Mouse (Mus musculus) MEL (cell line): ENCODE measurements around the gene Ndufaf1. TPM values are rescaled to one million over a fixed set of nuclear protein-coding genes. Genes with fewer than 3 reads are reported as not detected.

Experiments used
- DNase-seq: peaks from one replicate; pipeline ENCODE4 v3.0.0; 2011; ENCODE audit warnings: low read depth, low spot score
- H3K27ac ChIP-seq: 2 replicates; pipeline ENCODE4 v1.5.1; 2012; ENCODE audit warnings: low read depth, mild to moderate bottlenecking, control low read depth, low read length, moderate library complexity; ENCODE audit not compliant: control insufficient read depth
- H3K27me3 ChIP-seq, 2 experiments: fragments of 150-350 bp in 1 of 2; sonication (generic) in 1 of 2; 2 replicates each; pipeline ENCODE4 v1.6.1; 2012; ENCODE audit warnings: low read length in 2 of 2, mild to moderate bottlenecking in 2 of 2, improper control_type of control experiment in 1 of 2, moderate library complexity in 1 of 2; ENCODE audit not compliant: insufficient read depth in 2 of 2, control insufficient read depth in 1 of 2
- H3K36me3 ChIP-seq, 2 experiments: 2 replicates each; pipeline ENCODE4 v1.6.1; 2012 to 2014; ENCODE audit warnings: low read length in 2 of 2, improper control_type of control experiment in 1 of 2, inconsistent platforms in 1 of 2, mild to moderate bottlenecking in 1 of 2; ENCODE audit not compliant: insufficient read depth in 2 of 2, control insufficient read depth in 1 of 2
- H3K4me1 ChIP-seq, 2 experiments: fragments of 150-350 bp in 1 of 2; sonication (generic) in 1 of 2; 2 replicates each; pipeline ENCODE4 v1.6.1; 2012; ENCODE audit warnings: low read length in 2 of 2, improper control_type of control experiment in 1 of 2, mild to moderate bottlenecking in 1 of 2; ENCODE audit not compliant: insufficient read depth in 2 of 2, control insufficient read depth in 1 of 2
- H3K4me3 ChIP-seq, 2 experiments: fragments of 150-350 bp in 1 of 2; sonication (generic) in 1 of 2; 2 replicates each; pipeline ENCODE4 v1.5.1; 2012; ENCODE audit warnings: low read depth in 2 of 2, low read length in 2 of 2, mild to moderate bottlenecking in 2 of 2, moderate library complexity in 2 of 2, control low read depth in 1 of 2, improper control_type of control experiment in 1 of 2; ENCODE audit not compliant: control insufficient read depth in 1 of 2, insufficient read depth in 1 of 2
- H3K79me2 ChIP-seq: 2 replicates; pipeline ENCODE4 v1.6.1; 2012; ENCODE audit warnings: mild to moderate bottlenecking, low read length, moderate library complexity; ENCODE audit not compliant: control insufficient read depth, poor library complexity, insufficient read depth
- H3K9ac ChIP-seq: 2 replicates; pipeline ENCODE4 v1.6.1; 2012; ENCODE audit warnings: low read depth, mild to moderate bottlenecking, control low read depth, low read length, moderate library complexity; ENCODE audit not compliant: control insufficient read depth, poor library complexity, severe bottlenecking
- H3K9me3 ChIP-seq: fragments of 150-350 bp; sonication (generic); replicated peaks from 2 replicates; pipeline ENCODE4 v1.6.1; 2012; ENCODE audit warnings: mild to moderate bottlenecking, low read length, improper control_type of control experiment, moderate library complexity; ENCODE audit not compliant: insufficient read depth
- CHD1 ChIP-seq: IDR thresholded peaks from 2 replicates; pipeline ENCODE4 v1.6.1; 2012; ENCODE audit warnings: low read depth, mild to moderate bottlenecking, inconsistent platforms, low read length, improper control_type of control experiment
- CTCF ChIP-seq, 3 experiments: IDR thresholded peaks in 2 of 3; conservative IDR thresholded peaks in 1 of 3; 2 replicates each; pipeline ENCODE4 v1.5.1; 2011 to 2012; ENCODE audit warnings: low read length in 3 of 3, low read depth in 2 of 3, mild to moderate bottlenecking in 2 of 3, improper control_type of control experiment in 1 of 3, inconsistent platforms in 1 of 3, mixed read lengths in 1 of 3, moderate library complexity in 1 of 3; ENCODE audit not compliant: control insufficient read depth in 1 of 3, insufficient read depth in 1 of 3, poor library complexity in 1 of 3, severe bottlenecking in 1 of 3
- E2F4 ChIP-seq: IDR thresholded peaks from 2 replicates; pipeline ENCODE4 v1.6.1; 2011; ENCODE audit warnings: low read depth, low read length, improper control_type of control experiment, borderline replicate concordance
- EP300 ChIP-seq, 2 experiments: IDR thresholded peaks; 2 replicates each; pipeline ENCODE4 v1.6.1; 2011; ENCODE audit warnings: improper control_type of control experiment in 2 of 2, low read length in 2 of 2, low read depth in 1 of 2, mild to moderate bottlenecking in 1 of 2
- ETS1 ChIP-seq: IDR thresholded peaks from 2 replicates; pipeline ENCODE4 v1.6.1; 2012; ENCODE audit warnings: low read depth, mild to moderate bottlenecking, inconsistent platforms, low read length, improper control_type of control experiment, moderate library complexity
- GABPA ChIP-seq: IDR thresholded peaks from 2 replicates; pipeline ENCODE4 v1.6.1; 2012; ENCODE audit warnings: low read depth, mild to moderate bottlenecking, inconsistent platforms, low read length, improper control_type of control experiment, moderate library complexity
- GATA1 ChIP-seq: IDR thresholded peaks from 2 replicates; pipeline ENCODE4 v1.6.1; 2011; ENCODE audit warnings: low read depth, low read length, improper control_type of control experiment
- HCFC1 ChIP-seq: IDR thresholded peaks from 2 replicates; pipeline ENCODE4 v1.6.1; 2012; ENCODE audit warnings: low read depth, mild to moderate bottlenecking, inconsistent platforms, low read length, improper control_type of control experiment, moderate library complexity
- KAT2A ChIP-seq: conservative IDR thresholded peaks from 2 replicates; pipeline ENCODE4 v1.6.1; 2012; ENCODE audit warnings: low read depth, low read length, improper control_type of control experiment, inconsistent platforms
- MAFK ChIP-seq: IDR thresholded peaks from 2 replicates; pipeline ENCODE4 v1.6.1; 2011; ENCODE audit warnings: low read depth, mild to moderate bottlenecking, low read length, improper control_type of control experiment, borderline replicate concordance
- MAX ChIP-seq: IDR thresholded peaks from 2 replicates; pipeline ENCODE4 v1.6.1; 2011; ENCODE audit warnings: low read length, improper control_type of control experiment
- MEF2A ChIP-seq: IDR thresholded peaks from 2 replicates; pipeline ENCODE4 v1.6.1; 2014; ENCODE audit warnings: low read depth, mild to moderate bottlenecking, inconsistent platforms, low read length, improper control_type of control experiment; ENCODE audit not compliant: poor library complexity, insufficient replicate concordance, severe bottlenecking; ENCODE audit errors: extremely low read depth
- MXI1 ChIP-seq: IDR thresholded peaks from 2 replicates; pipeline ENCODE4 v1.6.1; 2011; ENCODE audit warnings: mild to moderate bottlenecking, low read depth, low read length, improper control_type of control experiment
- POLR2A ChIP-seq, 2 experiments: IDR thresholded peaks; 2 replicates each; pipeline ENCODE4 v1.6.1; 2011 to 2012; ENCODE audit warnings: low read length in 2 of 2, mild to moderate bottlenecking in 2 of 2, control low read depth in 1 of 2, improper control_type of control experiment in 1 of 2, low read depth in 1 of 2, moderate library complexity in 1 of 2; ENCODE audit not compliant: control insufficient read depth in 1 of 2, insufficient read depth in 1 of 2, poor library complexity in 1 of 2
- POLR2AphosphoS2 ChIP-seq: IDR thresholded peaks from 2 replicates; pipeline ENCODE4 v1.6.1; 2011; ENCODE audit warnings: low read length, improper control_type of control experiment
- POLR2AphosphoS5 ChIP-seq: IDR thresholded peaks from 2 replicates; pipeline ENCODE4 v1.6.1; 2012; ENCODE audit warnings: low read depth, borderline replicate concordance, mild to moderate bottlenecking, inconsistent platforms, low read length, moderate library complexity, mixed read lengths
- RAD21 ChIP-seq: IDR thresholded peaks from 2 replicates; pipeline ENCODE4 v1.6.1; 2011; ENCODE audit warnings: mild to moderate bottlenecking, low read depth, low read length, improper control_type of control experiment
- RCOR1 ChIP-seq: IDR thresholded peaks from 2 replicates; pipeline ENCODE4 v1.6.1; 2012; ENCODE audit warnings: low read depth, mild to moderate bottlenecking, inconsistent platforms, low read length, improper control_type of control experiment
- SIN3A ChIP-seq: IDR thresholded peaks from 2 replicates; pipeline ENCODE4 v1.6.1; 2012; ENCODE audit warnings: low read length, improper control_type of control experiment, inconsistent platforms
- TBP ChIP-seq: IDR thresholded peaks from 2 replicates; pipeline ENCODE4 v1.8.0; 2011; ENCODE audit warnings: low read depth, low read length, improper control_type of control experiment
- TCF12 ChIP-seq: IDR thresholded peaks from 2 replicates; pipeline ENCODE4 v1.6.1; 2014; ENCODE audit warnings: low read depth, mild to moderate bottlenecking, inconsistent platforms, low read length, improper control_type of control experiment, moderate library complexity
- USF2 ChIP-seq, 2 experiments: IDR thresholded peaks; 2 replicates each; pipeline ENCODE4 v1.6.1; 2011 to 2012; ENCODE audit warnings: improper control_type of control experiment in 2 of 2, low read length in 2 of 2, borderline replicate concordance in 1 of 2, inconsistent platforms in 1 of 2, low read depth in 1 of 2, mild to moderate bottlenecking in 1 of 2; ENCODE audit not compliant: insufficient read depth in 1 of 2
- polyA plus RNA-seq, 2 experiments: library from polyadenylated mRNA; stranded (reverse) in 1 of 2; unstranded in 1 of 2; fragments of >175 nt in 1 of 2; fragments of >200 nt in 1 of 2; gene quantifications; 2 replicates each; pipeline versions ENCODE4 v1.2.1 to v1.2.4; 2012; ENCODE audit warnings: low replicate concordance in 2 of 2, low read depth in 1 of 2; ENCODE audit not compliant: insufficient read length in 2 of 2, insufficient read depth in 1 of 2, missing spikeins in 1 of 2
- total RNA-seq: library from RNA; depleted of rRNA; stranded (reverse); fragments of 300-350 nt; gene quantifications from 2 replicates; pipeline ENCODE4 v1.2.3, GENCODE M21; 2012

The Ndufaf1 gene
- total and polyA plus RNA-seq, 3 experiments: 18.0 to 25.3 TPM; not detected in 1

DNA sequence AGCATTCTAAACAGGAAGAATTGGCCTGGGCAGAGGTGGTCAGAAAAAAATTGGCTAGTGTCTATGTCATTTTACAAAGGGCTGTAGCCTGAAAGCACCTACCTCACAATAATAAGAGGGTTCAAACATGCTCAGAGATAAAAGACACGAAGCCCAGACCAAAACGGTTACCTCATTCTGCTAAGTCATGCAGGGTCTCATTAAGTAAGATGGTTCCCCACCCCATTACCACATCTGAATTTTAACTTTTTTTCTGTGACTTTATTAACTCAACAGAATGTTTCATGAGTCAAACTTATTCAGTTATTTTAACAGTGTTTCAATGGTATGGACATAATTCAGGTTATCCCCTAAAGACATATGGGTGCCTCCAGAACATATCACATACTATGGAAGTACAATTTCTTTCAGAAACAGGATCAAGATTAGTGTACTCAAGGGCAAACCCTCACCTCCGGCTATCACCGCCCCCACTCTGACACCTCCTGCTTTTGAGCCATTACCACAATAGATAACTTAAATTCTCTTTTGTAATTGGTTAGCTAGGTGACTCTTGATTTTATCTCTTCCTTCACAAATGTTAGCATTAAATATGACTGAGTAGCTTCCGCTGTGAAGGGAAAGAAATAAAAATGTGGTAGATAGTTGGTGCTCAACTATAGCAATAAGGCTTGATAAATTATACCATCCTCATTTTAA is 21.3 kb downstream of the Ndufaf1 start:
- peak overlapping the region; percentile 46 for H3K9ac ChIP-seq
- no peaks in the 10 kb centered on the region for H3K79me2 ChIP-seq
- H3K27me3 ChIP-seq: no peaks in the 10 kb centered on the region
- no peak overlapping the region for H3K4me3 ChIP-seq
- peak; percentile 85 for DNase-seq
- no peaks in the 10 kb centered on the region for H3K9me3 ChIP-seq
- H3K4me1 ChIP-seq: peaks cover 9 to 17% of the 10 kb centered on the region in 2 experiments
- TF ChIP-seq MEF2A: no peak
- TF ChIP-seq POLR2AphosphoS2: no peak
- no peak for TF ChIP-seq CHD1
- TF ChIP-seq POLR2A (IDR thresholded peaks at IDR 0.05; ENCODE audit: control insufficient read depth in 1 of 2, insufficient read depth in 1 of 2, low read depth in 1 of 2, low read length in 2 of 2, poor library complexity in 1 of 2): peak in 1 of 2 experiments; percentile 40; a peak in 1 of 4 replicates
- TF ChIP-seq TBP: peak; percentile 58; the same call in 1 of the 2 replicates
- TF ChIP-seq KAT2A: no peak
- TF ChIP-seq MAFK: no peak
- TF ChIP-seq TCF12: peak; percentile 50
- peak; percentile 53 to 74; a peak in 3 of 4 replicates for TF ChIP-seq EP300 (IDR thresholded peaks at IDR 0.05; ENCODE audit: low read depth in 1 of 2, low read length in 2 of 2)
- no peak for TF ChIP-seq RCOR1
- TF ChIP-seq HCFC1: no peak
- no peak for TF ChIP-seq RAD21
- peak; percentile 35 for TF ChIP-seq MXI1
- no peak for TF ChIP-seq USF2 (IDR thresholded peaks at IDR 0.05; ENCODE audit: borderline replicate concordance in 1 of 2, insufficient read depth in 1 of 2, low read depth in 1 of 2, low read length in 2 of 2)
- TF ChIP-seq GABPA: no peak; the same call in 1 of the 2 replicates
- TF ChIP-seq GATA1: peak; percentile 88
- peak; percentile 64; the same call in 1 of the 2 replicates for TF ChIP-seq SIN3A
- TF ChIP-seq MAX: no peak
- TF ChIP-seq POLR2AphosphoS5: no peak
- no peak for TF ChIP-seq E2F4
- peak; percentile 74 for TF ChIP-seq ETS1
- peaks cover 16 to 25% of the 10 kb centered on the region in 2 experiments for H3K36me3 ChIP-seq
- peak overlapping the region; percentile 97 for H3K27ac ChIP-seq

DNA sequence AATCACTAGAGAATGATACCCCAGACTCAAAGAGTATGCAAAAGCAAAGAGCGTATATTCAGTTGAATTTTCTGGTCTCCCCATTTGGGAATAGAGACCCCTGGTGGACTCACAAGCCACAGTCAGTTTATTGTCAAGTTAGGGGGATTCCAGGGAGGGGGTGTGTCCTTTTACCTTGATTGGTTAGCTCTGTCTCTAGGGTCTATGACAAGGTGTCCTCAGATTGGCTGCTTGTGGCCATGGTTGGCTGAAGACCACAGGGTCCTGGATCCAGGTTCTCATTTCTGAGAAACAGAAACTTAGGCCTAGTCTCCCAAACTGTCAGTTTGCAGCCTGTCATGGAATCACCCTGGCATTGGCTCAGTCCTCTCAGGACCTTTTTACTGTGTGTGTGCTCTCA is 25.8 kb downstream of the Ndufaf1 start:
- DNase-seq: no peak
- Histone ChIP-seq H3K36me3 (peaks cover 17 to 19% of the 10 kb centered on the region in 2 experiments), H3K9ac (no peak overlapping the region), H3K9me3 (no peaks in the 10 kb centered on the region), H3K27me3 (no peaks in the 10 kb centered on the region), H3K27ac (no peak overlapping the region), H3K4me3 (no peak overlapping the region), H3K79me2 (no peaks in the 10 kb centered on the region), H3K4me1 (peaks cover 9 to 14% of the 10 kb centered on the region in 2 experiments)
- peak in 1 of 3 experiments; percentile 2; a peak in 1 of 6 replicates for TF ChIP-seq CTCF (IDR thresholded peaks at IDR 0.05 in 2 of 3, conservative IDR thresholded peaks at IDR 0.05 in 1 of 3; ENCODE audit: control insufficient read depth in 1 of 3, insufficient read depth in 1 of 3, low read depth in 2 of 3, low read length in 3 of 3, poor library complexity in 1 of 3, severe bottlenecking in 1 of 3)
- no peak for TF ChIP-seq GABPA
- TF ChIP-seq MAFK: no peak
